Mouse (Mus musculus): ENCODE measurements at regions not wholly inside any gene's neighbourhood (a gene's known extent, or its start where the extent isn't known, plus 50 kb on each side); places are given as distances from the start of the nearest gene placed in this dataset.

DNA sequence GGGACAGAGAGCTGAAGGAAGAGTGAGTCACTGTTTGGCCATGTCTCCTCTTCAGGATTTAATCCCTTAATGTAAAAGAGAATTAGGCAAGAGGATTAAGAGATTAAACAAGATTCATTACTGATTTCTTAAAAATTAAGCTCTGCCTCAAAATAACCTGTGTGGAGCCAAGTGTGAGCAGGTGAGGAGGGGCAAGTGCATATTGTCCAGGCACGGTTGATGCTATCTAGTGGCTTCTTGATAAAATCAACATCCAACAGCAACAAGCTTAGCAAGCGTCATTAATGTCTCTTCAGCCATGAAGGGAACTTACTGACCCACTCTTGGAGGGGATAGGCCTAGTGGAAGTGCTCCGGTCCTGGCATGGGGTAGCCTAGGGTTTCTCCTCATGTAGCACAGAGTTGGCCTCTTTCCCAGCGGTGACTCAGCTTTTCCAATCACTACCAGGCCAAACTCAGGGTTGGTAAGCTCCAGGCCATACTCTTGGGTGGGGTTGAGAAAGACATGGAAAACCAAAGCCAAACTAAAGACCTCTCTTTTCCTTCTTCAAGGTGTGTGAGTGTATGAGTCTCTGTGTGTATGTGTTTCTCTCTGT is 55.0 kb upstream of the Ubr2 start:
- no peak for ATAC-seq (replicated peaks; ENCODE audit: low FRiP score)
- no peak overlapping the region for H3K4me2 ChIP-seq
- no peaks in the 10 kb centered on the region for H3K27me3 ChIP-seq
- H3K9ac ChIP-seq, result no peak overlapping the region
- 70% methylated on average over 4 of the region's 4 CpGs for WGBS
- no peak overlapping the region for H3K4me3 ChIP-seq (replicated peaks)
- no peak overlapping the region for H3K27ac ChIP-seq
- H3K4me1 ChIP-seq, result peaks cover 4% of the 10 kb centered on the region
- H3K9me3 ChIP-seq (replicated peaks), result no peaks in the 10 kb centered on the region
- H3K36me3 ChIP-seq, result no peaks in the 10 kb centered on the region

DNA sequence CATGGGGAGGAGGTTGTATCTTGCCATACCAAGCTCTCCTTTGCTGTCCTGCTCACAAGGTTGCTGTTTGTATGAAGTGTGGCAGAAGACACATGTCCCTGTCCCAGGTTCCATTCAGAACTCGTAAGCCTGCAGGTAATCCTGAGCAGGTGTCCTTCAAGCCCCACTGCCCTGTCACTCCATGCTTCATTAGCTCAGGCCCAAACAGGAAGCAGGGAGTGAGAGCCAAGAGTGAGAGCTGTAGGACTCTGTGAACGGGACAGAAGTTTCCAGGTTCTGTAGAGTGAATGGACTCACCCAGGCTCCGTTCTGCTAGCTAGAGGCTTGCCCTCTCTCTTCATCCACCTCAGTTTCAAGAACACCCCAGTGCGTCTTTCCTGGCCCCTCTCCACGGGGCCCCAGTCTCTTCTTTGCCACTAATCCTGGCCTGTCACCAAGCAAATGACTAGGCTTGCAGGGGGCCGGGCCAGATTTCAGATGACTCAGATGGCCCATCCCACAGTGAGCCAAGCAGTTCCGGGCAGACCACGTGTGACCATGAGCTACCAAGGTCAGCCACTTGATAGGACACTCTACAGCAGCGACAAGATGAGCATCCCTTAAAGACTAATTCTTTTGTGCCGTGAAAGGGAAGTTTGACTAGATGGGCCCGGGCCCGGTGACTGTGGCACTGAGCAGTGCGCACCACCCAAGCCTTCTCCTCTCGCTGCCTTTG is 54.4 kb upstream of the Ubr2 start:
- Histone ChIP-seq H3K9me3 (replicated peaks) (no peaks in the 10 kb centered on the region), H3K27me3 (no peaks in the 10 kb centered on the region), H3K9ac (no peak overlapping the region), H3K27ac (peak overlapping the region; percentile 19; the same call in 1 of the 2 replicates), H3K4me1 (peaks cover 11% of the 10 kb centered on the region), H3K4me3 (replicated peaks) (no peak overlapping the region), H3K4me2 (no peak overlapping the region), H3K36me3 (no peaks in the 10 kb centered on the region)
- 78% methylated on average over 14 of the region's 14 CpGs for WGBS
- no peak for ATAC-seq (replicated peaks; ENCODE audit: low FRiP score)

DNA sequence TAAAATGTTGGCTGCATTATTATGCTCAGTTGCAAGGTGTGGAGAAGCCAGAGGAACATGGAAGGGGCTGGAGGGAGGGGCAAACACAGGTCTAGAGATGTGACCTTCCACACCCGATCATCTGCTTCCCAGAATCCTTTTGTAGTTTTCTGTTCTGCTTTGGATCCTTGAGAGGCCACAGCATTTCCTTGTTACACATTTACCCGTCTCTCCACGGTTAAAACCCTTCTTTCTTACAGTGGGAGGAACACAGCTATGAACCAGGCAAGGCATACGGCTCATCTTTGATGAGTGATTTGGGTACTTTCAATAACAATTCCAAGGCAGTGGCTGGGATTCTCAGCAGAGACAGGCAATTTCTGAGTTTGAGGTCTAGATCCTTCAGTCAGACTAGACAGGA is 53.6 kb upstream of the Ubr2 start:
- Histone ChIP-seq H3K4me1 (peaks cover 17% of the 10 kb centered on the region), H3K4me3 (replicated peaks) (no peak overlapping the region), H3K4me2 (no peak overlapping the region), H3K27ac (peak overlapping the region; percentile 19; the same call in 1 of the 2 replicates), H3K9ac (no peak overlapping the region), H3K36me3 (no peaks in the 10 kb centered on the region), H3K9me3 (replicated peaks) (no peaks in the 10 kb centered on the region), H3K27me3 (no peaks in the 10 kb centered on the region)
- 71% methylated on average over 4 of the region's 4 CpGs for WGBS
- no peak for ATAC-seq (replicated peaks; ENCODE audit: low FRiP score)

DNA sequence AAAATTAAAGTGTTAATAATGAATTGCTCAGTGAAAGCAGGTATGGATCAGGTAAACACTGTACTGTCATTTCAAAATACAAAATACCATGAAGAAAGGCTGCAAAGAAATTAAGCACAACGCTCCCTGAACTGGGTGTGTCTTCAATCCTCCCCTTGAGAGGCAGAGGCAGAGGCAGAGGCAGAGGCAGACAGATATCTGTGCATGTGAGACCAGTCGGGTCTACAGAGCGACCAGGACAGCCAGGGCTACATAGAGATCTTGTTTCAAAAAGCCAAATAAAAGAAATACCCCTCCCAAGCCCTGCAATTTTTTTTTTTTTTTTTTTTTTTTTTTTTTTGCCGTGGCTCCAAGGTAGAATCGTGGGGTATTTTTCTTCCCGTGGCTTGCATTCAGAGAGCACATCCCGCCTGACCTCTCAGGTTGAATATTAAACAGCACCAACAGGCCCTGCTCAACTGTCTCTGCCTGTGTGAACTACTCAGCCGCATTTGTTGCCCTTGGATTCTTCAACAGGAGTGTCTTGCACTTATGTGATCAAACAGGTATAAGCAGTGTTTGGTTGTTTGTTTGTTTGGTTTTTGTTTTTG is 50.8 kb upstream of the Ubr2 start:
- Histone ChIP-seq H3K9ac (no peak overlapping the region), H3K9me3 (replicated peaks) (peaks cover 6% of the 10 kb centered on the region; the same call in 1 of the 2 replicates), H3K36me3 (no peaks in the 10 kb centered on the region), H3K27me3 (no peaks in the 10 kb centered on the region), H3K4me3 (replicated peaks) (no peak overlapping the region), H3K27ac (peak overlapping the region; percentile 37; the same call in 1 of the 2 replicates), H3K4me2 (no peak overlapping the region), H3K4me1 (peaks cover 17% of the 10 kb centered on the region)
- WGBS, result 67% methylated on average over 8 of the region's 8 CpGs
- no peak for ATAC-seq (replicated peaks; ENCODE audit: low FRiP score)
